Mouse (Mus musculus) inflammation-experienced regulatory T-cells, adult 16 weeks (primary cell): ENCODE measurements around the gene Olfr983. TPM values are rescaled to one million over a fixed set of nuclear protein-coding genes. Genes with fewer than 3 reads are reported as not detected.

Source experiments
- polyA plus RNA-seq: library from polyadenylated mRNA; unstranded; fragments of 100-300 nt; shearing (Covaris generic); gene quantifications from one replicate; pipeline ENCODE4 v1.2.1, GENCODE M21; 2017

The Olfr983 gene
- polyA plus RNA-seq: not detected

DNA sequence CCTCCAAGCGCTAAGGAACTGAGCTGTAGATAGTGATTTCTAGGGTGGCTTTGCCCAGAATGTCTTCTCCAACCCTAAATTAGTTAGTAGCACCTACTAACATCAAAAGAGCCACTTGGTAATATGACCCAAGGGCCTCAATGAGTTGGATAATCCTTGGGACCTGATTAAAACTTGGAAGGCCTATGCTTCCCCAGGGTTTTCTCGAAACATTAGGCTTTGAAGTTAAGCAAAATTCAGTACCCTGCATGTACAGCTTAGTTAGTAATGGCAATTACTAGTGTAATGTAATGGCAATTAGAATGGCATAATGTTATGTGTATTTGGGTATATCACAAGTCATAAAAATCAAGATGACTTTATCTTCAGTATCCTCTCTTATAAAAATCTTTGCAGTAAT is at the start of gene Olfr983:
TSS of gene Olfr983 (minus strand) at position 101 of the 400 bp plus-strand sequence.

DNA sequence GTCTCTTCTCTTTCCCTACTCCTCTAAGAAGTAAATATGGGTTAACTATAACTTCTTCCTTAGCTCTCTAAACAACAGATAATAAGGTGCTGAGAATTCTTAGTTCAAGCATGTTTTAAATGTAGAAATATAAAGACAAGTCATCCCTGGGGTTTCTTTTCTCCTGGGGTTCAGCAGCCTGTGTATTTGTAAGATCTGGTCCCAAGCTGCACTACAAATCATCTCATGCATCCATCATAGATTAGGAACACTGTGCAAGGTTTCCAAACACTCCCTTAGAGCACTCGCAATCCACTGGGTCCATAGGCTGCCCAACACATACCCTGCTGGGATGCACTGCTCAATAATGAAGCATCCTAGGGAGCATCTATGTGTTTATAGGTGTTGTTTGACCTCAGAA is 36.7 kb upstream of the Olfr983 start, which contains the start of gene Olfr985:
TSS of gene Olfr985 (minus strand) at position 101 of the 400 bp plus-strand sequence.

DNA sequence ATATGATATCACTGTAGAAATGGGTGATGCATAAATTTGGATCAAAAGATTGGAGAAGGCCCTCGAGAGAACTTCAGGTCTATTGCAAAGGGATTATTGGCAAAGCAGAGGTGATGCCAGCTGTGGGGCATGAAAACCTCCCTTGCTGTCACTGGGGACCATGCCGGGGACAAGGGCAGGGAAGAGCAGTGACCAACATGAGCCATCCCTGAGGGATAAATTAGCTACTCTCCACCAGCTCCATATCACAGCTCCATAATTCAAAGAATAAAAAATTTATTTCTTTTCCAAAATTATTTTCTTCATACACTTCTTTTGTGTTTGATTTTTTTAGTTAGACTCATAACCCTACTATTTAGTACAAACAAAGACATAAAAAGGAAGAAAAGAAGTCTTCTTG is 20.7 kb upstream of the Olfr983 start, which contains the start of gene Olfr984:
TSS of gene Olfr984 (minus strand) at position 101 of the 400 bp plus-strand sequence.

DNA sequence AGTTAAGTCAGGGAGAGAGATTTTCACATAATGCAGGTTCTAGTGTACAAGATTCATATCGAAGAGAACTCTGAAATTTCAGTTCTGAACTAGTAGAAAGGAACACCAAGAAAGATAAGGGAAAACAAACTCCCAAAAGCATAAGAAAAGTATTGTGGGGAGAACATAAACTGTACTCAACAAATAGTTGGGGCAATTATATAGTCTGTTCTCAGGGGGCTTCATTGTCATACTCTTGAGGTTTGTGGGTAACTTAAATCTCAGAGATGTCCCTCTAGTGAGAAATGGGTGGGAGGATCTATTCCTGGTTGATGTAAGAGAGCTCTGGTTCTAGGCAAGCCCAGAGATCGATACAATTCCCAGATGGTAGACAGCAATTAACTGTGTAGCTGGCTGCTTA is 19.9 kb downstream of the Olfr983 start, which contains the start of gene Olfr982:
TSS of gene Olfr982 (plus strand) at position 301 of the 400 bp plus-strand sequence.

Other genes with a start within 250 kb of the Olfr983 start
- not detected for gene Olfr972, start 227.2 kb downstream of the Olfr983 start, polyA plus RNA-seq
- gene Olfr229, start 186.3 kb downstream of the Olfr983 start, polyA plus RNA-seq: not detected
- gene Olfr974, start 156.1 kb downstream of the Olfr983 start, polyA plus RNA-seq: 0.09 TPM
- gene Olfr975, start 141.5 kb downstream of the Olfr983 start, polyA plus RNA-seq: not detected
- not detected for gene Olfr976, start 132.5 kb downstream of the Olfr983 start, polyA plus RNA-seq
- not detected for gene Olfr978, start 101.5 kb downstream of the Olfr983 start, polyA plus RNA-seq
- gene Olfr979, start 90.1 kb downstream of the Olfr983 start, polyA plus RNA-seq: not detected
- not detected for gene Olfr980, start 84.0 kb downstream of the Olfr983 start, polyA plus RNA-seq
- not detected for gene Olfr981, start 72.1 kb downstream of the Olfr983 start, polyA plus RNA-seq
- 0.05 TPM for gene Olfr982, start 19.8 kb downstream of the Olfr983 start, polyA plus RNA-seq
- gene Olfr984, start 20.6 kb upstream of the Olfr983 start, polyA plus RNA-seq: not detected
- gene Olfr985, start 36.6 kb upstream of the Olfr983 start, polyA plus RNA-seq: not detected
- not detected for gene Tmem225, start 54.5 kb upstream of the Olfr983 start, polyA plus RNA-seq
- gene Olfr986, start 87.3 kb upstream of the Olfr983 start, polyA plus RNA-seq: not detected
- 6.0 TPM for gene Zfp202, start 98.7 kb upstream of the Olfr983 start, polyA plus RNA-seq
- 0.18 TPM for gene Scn3b, start 175.6 kb upstream of the Olfr983 start, polyA plus RNA-seq